Comparison of ENCODE assay signal across 35 mouse cellular contexts in genomic region chr1:106393072-106393471, GRCm38 (mm10).
"Had no signal": no experiment of that assay in that cellular context is flagged by ENCODE, and none has a peak within 500 bp of the region (broad histone marks: within the 10 kb centered on the region; RNA-seq: fewer than 3 reads in every experiment).

No protein-coding gene starts in this region.

- ATAC-seq: hindbrain, embryonic 16.5 days; hindbrain, postnatal 0 days; inflammation-experienced regulatory T-cells, adult 6 months; intestine, embryonic 15.5 days; intestine, embryonic 16.5 days; intestine, postnatal 0 days had no signal

- H3K4me2 ChIP-seq: heart, embryonic 11.5 days; heart, embryonic 12.5 days; heart, embryonic 13.5 days; heart, embryonic 15.5 days; hindbrain, embryonic 12.5 days; hindbrain, embryonic 13.5 days; hindbrain, embryonic 14.5 days; hindbrain, embryonic 15.5 days; intestine, embryonic 15.5 days; kidney, embryonic 15.5 days had no signal

- DNase-seq: heart, postnatal 10 days; heart, postnatal 14 days; heart, postnatal 36 days; heart, postnatal 4 days; kidney, adult 11 months; kidney, adult 18-20 months; kidney, adult 2 months; kidney, adult 8-10 months; kidney, adult 9 months; kidney, postnatal 10 days; kidney, postnatal 14 days; kidney, postnatal 25 days; kidney, postnatal 36 days; kidney, postnatal 4 days; layer of hippocampus, adult 9-11 months; layer of hippocampus, postnatal 36 days had no signal

- H3K27me3 ChIP-seq: heart, embryonic 12.5 days; heart, embryonic 13.5 days; heart, embryonic 15.5 days; hindbrain, embryonic 12.5 days; hindbrain, embryonic 13.5 days; hindbrain, embryonic 15.5 days; intestine, embryonic 15.5 days; kidney, embryonic 15.5 days had no signal

- H3K4me1 ChIP-seq: heart, embryonic 10.5 days; heart, embryonic 12.5 days; heart, embryonic 13.5 days; hindbrain, embryonic 10.5 days; hindbrain, embryonic 12.5 days; hindbrain, embryonic 13.5 days; hindbrain, embryonic 15.5 days; intestine, embryonic 15.5 days; kidney, embryonic 15.5 days had no signal

- H3K9me3 ChIP-seq: heart, embryonic 10.5 days; heart, embryonic 12.5 days; heart, embryonic 13.5 days; heart, embryonic 15.5 days; hindbrain, embryonic 10.5 days; hindbrain, embryonic 12.5 days; hindbrain, embryonic 13.5 days; hindbrain, embryonic 15.5 days; intestine, embryonic 15.5 days; kidney, embryonic 15.5 days had no signal

- H3K27ac ChIP-seq: heart, embryonic 10.5 days; heart, embryonic 13.5 days; heart, embryonic 15.5 days; hindbrain, embryonic 10.5 days; hindbrain, embryonic 12.5 days; hindbrain, embryonic 13.5 days; hindbrain, embryonic 14.5 days; hindbrain, embryonic 15.5 days; hindbrain, postnatal 0 days; intestine, embryonic 15.5 days; kidney, embryonic 15.5 days; kidney, postnatal 0 days; layer of hippocampus, adult 2 months had no signal

- H3K9ac ChIP-seq: heart, embryonic 12.5 days; heart, embryonic 13.5 days; heart, embryonic 15.5 days; hindbrain, embryonic 12.5 days; hindbrain, embryonic 13.5 days; hindbrain, embryonic 14.5 days; hindbrain, embryonic 15.5 days; intestine, embryonic 15.5 days; kidney, embryonic 15.5 days had no signal

- H3K4me3 ChIP-seq: heart, embryonic 10.5 days; heart, embryonic 12.5 days; heart, embryonic 13.5 days; heart, embryonic 15.5 days; hindbrain, embryonic 10.5 days; hindbrain, embryonic 12.5 days; hindbrain, embryonic 13.5 days; hindbrain, embryonic 15.5 days; intestine, embryonic 15.5 days; kidney, embryonic 15.5 days; layer of hippocampus, adult 2 months had no signal
